Mouse (Mus musculus) embryonic facial prominence, embryonic 11.5 days (tissue): ENCODE measurements around the gene Tbc1d10c. TPM values are rescaled to one million over a fixed set of nuclear protein-coding genes. Genes with fewer than 3 reads are reported as not detected.
A peak's percentile ranks its signal among the peaks of the same experiment; 100 is the strongest.

ENCODE experiments used
- ATAC-seq: fragments of 200-750 bp; cut with Nextera tagmentation; replicated peaks from 2 replicates; pipeline ENCODE4 v1.8.0; 2017; ENCODE audit warnings: low read depth; ENCODE audit not compliant: insufficient number of reproducible peaks, low FRiP score, low TSS enrichment
- DNase-seq: peaks from one replicate; pipeline ENCODE4 v3.0.0-alpha.2; 2015; ENCODE audit warnings: low spot score
- H3K27ac ChIP-seq: fragments of 300-500 bp; sonication (generic); replicated peaks from 2 replicates; pipeline ENCODE4 v1.5.1; 2014; ENCODE audit warnings: mild to moderate bottlenecking, low read depth, low read length, control low read depth
- H3K27me3 ChIP-seq: fragments of 300-500 bp; sonication (generic); 2 replicates; pipeline ENCODE4 v1.6.1; 2014; ENCODE audit warnings: mild to moderate bottlenecking, low read length, moderate library complexity, mixed read lengths; ENCODE audit not compliant: control insufficient read depth, insufficient read depth
- H3K36me3 ChIP-seq: fragments of 300-500 bp; sonication (generic); replicated peaks from 2 replicates; pipeline ENCODE4 v1.6.1; 2014; ENCODE audit warnings: low read depth, mild to moderate bottlenecking, low read length, moderate library complexity, mixed read lengths; ENCODE audit not compliant: control insufficient read depth, insufficient read depth
- H3K4me1 ChIP-seq: fragments of 300-500 bp; sonication (generic); 2 replicates; pipeline ENCODE4 v1.6.1; 2014; ENCODE audit warnings: low read length, mixed read lengths; ENCODE audit not compliant: control insufficient read depth, insufficient read depth
- H3K4me2 ChIP-seq: fragments of 300-500 bp; sonication (generic); 2 replicates; pipeline ENCODE4 v1.6.1; 2014; ENCODE audit warnings: low read depth, mild to moderate bottlenecking, control low read depth, low read length, moderate library complexity
- H3K4me3 ChIP-seq: fragments of 300-500 bp; sonication (generic); 2 replicates; pipeline ENCODE4 v1.5.1; 2014; ENCODE audit warnings: low read depth, low read length, control low read depth
- H3K9ac ChIP-seq: fragments of 300-500 bp; sonication (generic); replicated peaks from 2 replicates; pipeline ENCODE4 v1.6.1; 2014; ENCODE audit warnings: mild to moderate bottlenecking, control low read depth, low read length
- H3K9me3 ChIP-seq: fragments of 300-500 bp; sonication (generic); replicated peaks from 2 replicates; pipeline ENCODE4 v1.6.1; 2016; ENCODE audit warnings: mild to moderate bottlenecking, low read length, inconsistent platforms, mixed read lengths; ENCODE audit not compliant: control insufficient read depth
- WGBS: fragments of 180-500 bp; shearing (Covaris S2); extraction: QIAGEN DNeasy Blood & Tissue Kit; methylation state at CpG from one replicate; pipeline ENCODE4 v1.1.7; 2014; 5-methylcytosine and 5-hydroxymethylcytosine counted together
- polyA plus RNA-seq: library from polyadenylated mRNA; unstranded; fragments of >200 nt; fragmentation: Nextera tagmentation; extraction: Ambion mirVana; gene quantifications from 2 replicates; pipeline ENCODE4 v1.2.1, GENCODE M21; 2014

Gene Tbc1d10c
- polyA plus RNA-seq, 1 experiment from 2014 or later, result 1.4 TPM

DNA sequence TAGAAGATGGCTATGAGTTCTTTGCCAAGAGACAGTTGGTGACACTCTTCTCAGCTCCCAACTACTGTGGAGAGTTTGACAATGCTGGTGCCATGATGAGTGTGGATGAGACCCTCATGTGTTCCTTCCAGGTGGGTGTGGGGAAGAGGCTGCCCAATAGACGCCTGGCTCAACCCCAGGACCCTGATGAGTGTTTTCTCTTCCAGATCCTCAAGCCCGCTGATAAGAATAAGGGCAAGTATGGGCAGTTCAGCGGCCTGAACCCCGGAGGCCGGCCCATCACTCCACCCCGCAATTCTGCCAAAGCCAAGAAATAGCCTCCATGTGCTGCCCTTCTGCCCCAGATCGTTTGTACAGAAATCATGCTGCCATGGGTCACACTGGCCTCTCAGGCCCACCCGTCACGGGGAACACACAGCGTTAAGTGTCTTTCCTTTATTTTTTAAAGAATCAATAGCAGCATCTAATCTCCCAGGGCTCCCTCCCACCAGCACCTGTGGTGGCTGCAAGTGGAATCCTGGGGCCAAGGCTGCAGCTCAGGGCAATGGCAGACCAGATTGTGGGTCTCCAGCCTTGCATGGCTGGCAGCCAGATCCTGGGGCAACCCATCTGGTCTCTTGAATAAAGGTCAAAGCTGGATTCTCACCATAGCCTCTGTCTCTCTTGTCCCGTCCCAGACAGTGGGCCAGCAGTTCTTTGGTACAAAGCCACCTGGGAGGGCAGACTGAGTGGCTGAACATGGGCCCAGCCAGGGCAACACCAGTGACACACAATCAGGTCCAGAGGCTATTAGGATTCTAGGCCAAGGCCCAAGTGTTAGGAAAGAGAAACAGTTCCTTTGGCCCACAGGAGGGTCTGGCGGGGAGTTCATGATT is 3.9 kb upstream of the Tbc1d10c start:
- H3K36me3 ChIP-seq, result peaks cover 18% of the 10 kb centered on the region
- no peak overlapping the region for H3K4me3 ChIP-seq
- DNase-seq (no peak), ATAC-seq (no peak)
- H3K4me1 ChIP-seq, result peaks cover 6% of the 10 kb centered on the region
- no peak overlapping the region for H3K4me2 ChIP-seq
- H3K9ac ChIP-seq, result no peak overlapping the region
- no peaks in the 10 kb centered on the region for H3K9me3 ChIP-seq
- no peaks in the 10 kb centered on the region for H3K27me3 ChIP-seq
- H3K27ac ChIP-seq, result no peak overlapping the region
- WGBS, result 84% methylated on average over 12 of the region's 12 CpGs

DNA sequence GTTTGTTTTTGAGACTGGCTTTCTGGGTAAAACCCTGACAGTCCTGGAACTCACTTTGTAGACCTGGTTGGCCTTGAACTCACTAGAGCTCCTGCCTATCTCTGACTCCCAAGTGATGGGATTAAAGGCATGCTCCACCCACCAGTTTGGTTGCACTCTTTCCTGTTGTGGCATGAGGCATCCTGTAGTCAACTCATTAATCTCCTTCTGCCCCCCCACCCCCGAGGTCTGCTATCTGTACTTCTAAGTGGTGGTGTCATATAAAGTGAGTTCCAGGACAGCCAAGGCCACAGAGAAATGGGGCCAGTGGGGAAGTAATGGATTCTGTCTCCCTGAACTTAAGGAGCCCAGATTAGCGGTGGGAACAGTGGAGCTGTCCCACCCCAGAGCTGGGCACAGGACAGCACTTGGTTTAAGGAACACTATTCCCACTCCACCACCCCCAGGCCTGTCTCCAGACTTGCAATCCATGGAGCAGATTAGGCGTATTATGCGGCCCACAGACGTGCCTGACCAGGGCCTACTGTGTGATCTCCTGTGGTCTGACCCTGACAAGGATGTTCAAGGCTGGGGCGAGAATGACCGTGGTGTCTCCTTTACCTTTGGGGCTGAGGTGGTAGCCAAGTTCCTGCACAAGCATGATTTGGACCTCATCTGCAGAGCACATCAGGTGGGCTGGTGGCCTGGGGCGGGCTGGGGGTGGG is 3.1 kb upstream of the Tbc1d10c start:
- Histone ChIP-seq H3K9ac (no peak overlapping the region), H3K9me3 (no peaks in the 10 kb centered on the region), H3K4me3 (no peak overlapping the region), H3K4me1 (peaks cover 6% of the 10 kb centered on the region), H3K27ac (no peak overlapping the region), H3K4me2 (no peak overlapping the region), H3K36me3 (peaks cover 18% of the 10 kb centered on the region), H3K27me3 (no peaks in the 10 kb centered on the region)
- 89% methylated on average over 8 of the region's 8 CpGs for WGBS
- DNase-seq (no peak), ATAC-seq (no peak)

DNA sequence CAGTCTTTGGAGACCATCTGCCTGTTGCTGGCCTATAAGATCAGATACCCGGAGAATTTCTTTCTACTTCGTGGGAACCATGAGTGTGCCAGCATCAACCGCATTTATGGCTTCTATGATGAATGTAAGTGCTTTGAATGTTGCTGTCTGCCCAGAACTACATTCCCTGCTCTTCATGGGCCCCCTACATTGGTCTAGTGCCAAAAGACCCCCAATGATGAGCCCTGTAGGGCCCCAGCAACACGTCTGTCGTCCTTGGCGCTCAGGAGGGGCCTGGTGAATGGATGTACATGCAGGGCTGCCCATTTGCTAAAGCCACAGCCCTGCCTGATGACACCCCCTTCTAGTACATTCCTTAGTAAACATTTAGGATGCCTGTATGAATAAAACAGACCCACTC is 2.0 kb upstream of the Tbc1d10c start:
- H3K27me3 ChIP-seq, result no peaks in the 10 kb centered on the region
- DNase-seq, result no peak
- H3K4me1 ChIP-seq, result peaks cover 6% of the 10 kb centered on the region
- ATAC-seq, result no peak
- no peaks in the 10 kb centered on the region for H3K9me3 ChIP-seq
- peak overlapping the region; percentile 58 for H3K4me2 ChIP-seq
- 72% methylated on average over 6 of the region's 6 CpGs for WGBS
- no peak overlapping the region for H3K27ac ChIP-seq
- peaks cover 18% of the 10 kb centered on the region for H3K36me3 ChIP-seq
- H3K9ac ChIP-seq, result peak overlapping the region; percentile 96
- peak overlapping the region; percentile 97 for H3K4me3 ChIP-seq

DNA sequence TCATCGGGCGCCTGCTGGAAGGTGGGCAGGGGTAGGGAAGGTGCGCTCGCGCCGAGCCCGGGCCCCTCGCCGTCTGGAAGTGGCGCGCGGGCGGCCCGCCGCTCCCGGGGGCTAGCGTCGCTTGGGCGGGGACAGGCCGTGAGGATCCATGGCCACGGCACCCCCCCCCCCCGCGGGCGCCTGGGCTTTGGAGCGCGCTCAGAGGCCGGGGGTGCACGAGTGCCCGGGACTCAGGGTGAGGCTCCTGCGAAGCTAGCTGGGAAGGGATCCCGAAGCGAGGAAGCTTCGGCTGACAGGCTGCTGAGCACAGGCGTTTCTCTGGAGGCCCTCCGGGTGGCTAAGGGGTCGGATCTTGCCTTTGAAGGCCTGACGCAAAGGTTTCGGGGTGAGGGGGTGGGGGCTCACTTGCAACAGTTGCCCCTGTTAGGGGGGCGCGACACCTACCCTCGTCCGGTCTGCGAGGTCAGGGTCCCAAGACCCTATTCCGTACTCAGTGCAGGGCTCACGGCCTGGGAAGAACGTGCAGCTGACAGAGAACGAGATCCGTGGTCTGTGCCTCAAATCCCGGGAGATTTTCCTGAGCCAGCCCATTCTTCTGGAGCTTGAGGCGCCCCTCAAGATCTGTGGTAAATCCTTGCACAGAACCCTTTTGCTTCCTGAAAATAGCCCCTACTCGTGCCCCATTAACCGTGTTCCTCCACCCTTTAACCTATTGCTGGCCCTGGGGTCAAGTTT is 1.3 kb upstream of the Tbc1d10c start:
- Histone ChIP-seq H3K4me1 (peaks cover 6% of the 10 kb centered on the region), H3K27me3 (no peaks in the 10 kb centered on the region), H3K9me3 (no peaks in the 10 kb centered on the region), H3K4me3 (peak overlapping the region; percentile 97), H3K4me2 (peak overlapping the region; percentile 58), H3K36me3 (peaks cover 18% of the 10 kb centered on the region), H3K9ac (peak overlapping the region; percentile 96), H3K27ac (peak overlapping the region; percentile 90)
- DNase-seq (peak; percentile 45), ATAC-seq (0 out of 2 replicates have a peak, but pooled peaks have one; percentile 0)
- WGBS, result 0% methylated on average over 47 of the region's 52 CpGs

DNA sequence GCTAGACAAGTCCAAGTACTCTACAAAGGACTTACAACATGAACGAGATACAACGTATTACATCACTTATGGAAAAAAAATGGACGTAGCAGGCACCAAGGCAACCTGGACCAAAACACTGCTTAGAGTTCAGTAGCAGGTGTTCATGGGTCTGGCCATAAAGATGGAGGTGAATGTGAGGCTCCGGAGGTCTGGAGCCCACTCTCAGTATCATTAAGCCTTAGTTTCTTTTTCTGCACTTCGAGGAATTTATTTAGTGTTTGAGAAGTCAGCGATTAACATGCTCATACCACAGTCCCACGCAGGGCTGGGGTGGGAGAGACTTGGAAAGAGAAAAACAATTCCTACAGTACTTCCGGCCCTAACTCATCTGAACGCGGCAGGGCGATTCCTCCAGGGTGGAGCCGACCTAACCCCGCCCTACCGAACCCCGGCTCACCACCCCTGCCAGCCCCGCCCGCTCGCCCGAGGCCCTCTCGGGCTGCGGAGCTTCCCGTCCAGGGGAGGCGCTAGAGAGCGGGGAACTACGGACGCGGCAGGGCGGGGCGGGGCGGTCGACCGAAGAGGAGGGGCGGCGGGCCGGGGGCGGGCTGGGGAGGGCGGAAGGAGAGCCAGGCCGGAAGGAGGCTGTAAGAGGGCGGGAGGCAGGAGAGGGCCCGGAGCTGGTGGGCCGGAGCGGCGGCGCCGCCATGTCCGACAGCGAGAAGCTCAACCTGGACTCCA is 605 bp upstream of the Tbc1d10c start, which contains the start of gene Ppp1ca:
TSS of gene Ppp1ca (plus strand) at position 538 of the 723 bp plus-strand sequence.
- peak within 1 kb of the TSS; percentile 90 for H3K27ac ChIP-seq
- 7% methylated on average over 38 of the region's 47 CpGs for WGBS
- peak within 1 kb of the TSS; percentile 97 for H3K4me3 ChIP-seq
- ATAC-seq, result peak; percentile 88
- H3K4me2 ChIP-seq, result peak within 1 kb of the TSS; percentile 58
- peaks cover 6% of the 10 kb centered on the region for H3K4me1 ChIP-seq
- H3K9ac ChIP-seq, result peak within 1 kb of the TSS; percentile 96
- H3K36me3 ChIP-seq, result peaks cover 18% of the 10 kb centered on the region
- H3K9me3 ChIP-seq, result no peaks in the 10 kb centered on the region
- DNase-seq, result peak; percentile 96
- no peaks in the 10 kb centered on the region for H3K27me3 ChIP-seq

DNA sequence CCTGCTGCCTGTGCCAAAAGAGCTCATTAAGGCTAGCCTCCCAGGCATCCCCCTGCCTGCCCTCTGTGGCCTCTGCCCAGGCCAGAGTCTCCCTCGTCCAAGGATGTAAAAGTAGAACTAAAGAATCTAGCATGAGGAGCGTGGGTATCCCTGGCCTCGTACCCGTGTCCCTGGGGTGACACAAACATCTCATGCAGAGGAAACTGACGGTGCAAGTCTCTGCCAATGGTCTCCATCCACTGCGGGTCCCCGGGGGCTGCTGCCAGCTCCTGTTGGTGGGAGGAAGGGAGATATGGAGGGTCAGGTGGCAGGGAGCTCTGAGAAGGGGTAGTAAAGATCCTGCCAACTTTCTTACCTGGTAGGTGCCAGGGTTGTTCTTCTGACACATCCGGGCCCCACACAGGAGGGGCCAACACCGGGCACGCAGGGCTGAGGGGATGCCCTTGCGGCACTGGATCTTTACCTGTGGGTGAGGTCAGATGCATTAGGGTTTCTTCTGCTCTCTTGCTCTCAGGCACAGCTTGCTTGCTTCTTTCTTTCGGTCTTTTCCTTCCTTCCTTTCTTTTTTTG is 1.9 kb downstream of the Tbc1d10c start:
- no peaks in the 10 kb centered on the region for H3K27me3 ChIP-seq
- H3K9me3 ChIP-seq, result no peaks in the 10 kb centered on the region
- H3K4me2 ChIP-seq, result no peak overlapping the region
- DNase-seq (no peak), ATAC-seq (no peak)
- H3K9ac ChIP-seq, result no peak overlapping the region
- peaks cover 3% of the 10 kb centered on the region for H3K4me1 ChIP-seq
- 79% methylated on average over 10 of the region's 12 CpGs for WGBS
- no peak overlapping the region for H3K4me3 ChIP-seq
- no peaks in the 10 kb centered on the region for H3K36me3 ChIP-seq
- H3K27ac ChIP-seq, result no peak overlapping the region

DNA sequence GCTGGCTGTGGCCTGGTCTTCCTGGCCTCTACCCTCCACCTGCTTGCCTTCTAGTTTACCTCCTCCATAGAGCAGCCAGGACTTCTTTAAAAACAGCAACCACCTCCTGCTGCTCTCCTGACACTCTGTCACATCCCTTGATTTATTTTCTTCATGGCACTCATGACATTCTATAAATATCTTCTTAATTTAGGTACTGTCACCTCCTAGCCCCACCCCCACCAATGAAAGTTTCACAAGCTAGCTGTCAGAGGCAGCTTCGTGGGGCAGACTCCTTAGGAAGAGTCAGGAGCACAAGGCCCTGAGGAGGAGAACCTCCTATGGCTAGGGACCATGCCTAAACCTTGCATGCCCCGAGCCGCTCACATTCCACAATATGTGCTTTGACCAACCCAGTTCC is 3.8 kb downstream of the Tbc1d10c start:
- no peak for DNase-seq
- no peak overlapping the region for H3K27ac ChIP-seq
- ATAC-seq, result no peak
- no peaks in the 10 kb centered on the region for H3K4me1 ChIP-seq
- H3K9me3 ChIP-seq, result no peaks in the 10 kb centered on the region
- no peaks in the 10 kb centered on the region for H3K36me3 ChIP-seq
- 63% methylated on average over 3 of the region's 3 CpGs for WGBS
- no peak overlapping the region for H3K9ac ChIP-seq
- H3K27me3 ChIP-seq, result no peaks in the 10 kb centered on the region
- H3K4me2 ChIP-seq, result no peak overlapping the region
- no peak overlapping the region for H3K4me3 ChIP-seq
